Mouse (Mus musculus): Measurements from ENCODE around the gene Armh2.

The Armh2 gene

DNA sequence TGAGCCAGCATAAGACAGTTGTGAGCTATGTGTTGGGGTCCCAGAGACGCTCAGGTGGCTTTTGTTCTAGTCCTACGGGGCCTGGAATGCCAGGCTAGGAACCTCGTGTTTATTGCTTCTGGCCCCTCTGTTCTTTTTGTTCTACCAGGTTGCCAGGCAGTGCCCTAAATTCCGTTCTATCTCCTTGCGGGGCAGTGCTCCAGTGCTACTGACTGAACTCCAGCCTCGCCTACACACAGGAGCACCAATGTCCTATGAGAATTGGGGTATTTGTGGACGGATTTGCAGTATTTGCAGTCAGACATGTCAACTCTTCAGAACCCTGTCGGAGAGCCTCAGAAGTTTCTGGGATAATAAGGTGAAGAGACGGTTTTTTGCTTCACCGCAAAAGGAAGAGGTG is at the start of gene Armh2:
Gene Armh2 (plus strand): TSS at position 205 of the 400 bp plus-strand sequence.
- no peak for DNase-seq (ENCODE audit: low read depth)

DNA sequence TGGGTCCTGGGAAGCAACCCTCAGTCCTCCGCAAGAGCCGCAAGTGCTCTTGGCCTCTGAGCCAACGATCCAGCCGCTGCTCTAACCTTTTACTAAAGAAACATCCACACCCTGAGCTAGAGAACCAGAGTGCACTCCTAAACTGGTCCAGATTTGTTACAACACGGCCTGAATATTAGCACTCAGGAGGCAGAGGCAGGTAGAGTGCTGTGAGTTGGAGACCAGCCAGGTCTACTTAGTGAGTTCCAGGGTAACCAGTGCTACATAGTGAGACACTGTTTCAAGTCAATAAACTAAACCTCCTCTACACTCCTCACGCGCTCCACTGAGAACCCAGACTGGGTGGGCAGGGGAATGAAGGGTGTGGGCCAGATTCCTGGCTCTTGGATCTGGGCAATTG is 47.7 kb upstream of the Armh2 start:
- no peak for DNase-seq (ENCODE audit: low read depth)

DNA sequence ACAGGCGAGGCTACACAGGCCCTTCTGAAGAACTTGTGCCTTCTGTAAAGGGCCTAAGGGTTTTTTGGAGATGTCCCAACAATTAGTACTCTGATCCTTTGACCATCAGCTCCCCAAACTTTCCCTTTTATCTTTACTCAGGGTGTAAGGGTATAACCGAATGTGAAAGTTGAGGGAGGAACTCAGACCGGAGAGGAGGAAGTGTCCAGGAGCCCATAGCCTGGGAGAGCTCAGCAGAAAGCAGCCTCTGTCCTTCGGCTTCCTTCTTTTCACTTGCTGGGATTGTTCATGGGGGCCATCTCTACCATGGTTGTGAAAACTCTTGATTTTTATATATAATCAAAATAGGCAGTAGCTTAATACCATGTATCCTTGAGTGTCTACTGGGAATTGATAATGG is 42.3 kb upstream of the Armh2 start:
- no peak for DNase-seq (ENCODE audit: low read depth)

- DNase-seq (ENCODE audit: low read depth), result no peak
Measured at GRCm38 (mm10) chr13:24702128-24702527, 38.9 kb upstream of the Armh2 start.

DNA sequence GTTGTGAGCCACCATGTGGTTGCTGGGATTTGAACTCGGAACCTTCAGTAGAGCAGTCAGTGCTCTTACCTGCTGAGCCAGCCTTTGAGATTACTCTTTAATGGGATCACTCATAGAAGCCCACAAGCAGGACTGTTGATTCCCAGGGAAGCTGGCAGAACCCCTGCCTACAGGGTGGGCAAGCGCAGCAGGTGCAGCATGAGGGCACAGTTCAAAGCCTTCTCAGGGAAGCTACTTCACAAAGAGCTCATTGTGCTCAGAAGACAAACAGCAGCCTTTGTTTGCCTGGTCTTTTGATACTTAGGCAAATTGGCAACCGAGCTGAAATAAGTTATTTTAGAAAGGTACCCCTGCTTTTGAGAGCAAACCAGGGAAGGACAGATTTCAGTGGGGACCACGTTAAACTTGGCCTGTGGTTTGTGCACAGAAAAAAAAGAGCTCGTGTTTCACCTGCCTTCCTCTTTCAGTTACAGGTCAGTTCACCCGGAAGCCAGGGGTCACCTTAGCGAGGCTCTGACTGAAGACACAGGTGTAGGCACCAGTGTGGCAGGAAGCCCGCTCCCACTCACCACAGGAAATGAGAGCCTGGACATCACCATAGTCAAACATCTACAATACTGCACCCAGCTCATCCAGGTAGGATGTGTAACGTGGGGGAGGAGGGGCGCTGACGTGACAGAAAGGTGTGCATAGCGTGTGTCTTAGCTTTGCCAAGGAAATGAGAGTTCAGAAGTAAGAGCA is 31.2 kb upstream of the Armh2 start:
- DNase-seq (ENCODE audit: low read depth), result no peak

- no peak for DNase-seq (ENCODE audit: low read depth)
Measured at GRCm38 (mm10) chr13:24710968-24711367, 30.1 kb upstream of the Armh2 start.

DNA sequence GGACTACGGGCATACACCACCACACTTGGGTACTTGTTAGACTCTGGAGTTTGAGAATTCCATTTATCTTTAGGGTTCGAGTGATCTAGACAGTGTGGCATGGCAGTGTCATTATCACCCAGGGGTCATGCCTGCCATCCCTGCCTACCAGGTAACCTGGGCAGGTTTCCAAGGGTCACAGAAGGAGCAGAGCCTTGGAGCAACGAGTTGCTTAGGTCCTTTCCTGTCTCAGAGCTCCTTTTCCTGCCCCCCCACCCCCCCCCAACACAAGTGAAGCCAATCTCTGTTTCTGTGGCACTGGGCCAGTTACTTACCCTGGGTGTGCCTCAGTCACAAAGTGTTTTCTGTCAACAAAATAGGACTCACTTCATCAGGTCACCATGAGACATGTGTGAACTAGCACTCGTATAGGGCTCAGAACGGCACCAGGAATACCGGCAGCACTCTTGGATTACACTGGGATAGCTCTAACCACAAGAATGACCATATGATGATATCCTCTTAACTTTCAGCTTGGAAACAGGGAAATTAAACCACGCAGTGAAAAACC is 28.4 kb upstream of the Armh2 start:
- DNase-seq (ENCODE audit: low read depth), result no peak

GRCm38 (mm10) chr13:24713434-24714000 is 27.5 kb upstream of the Armh2 start:
- DNase-seq (ENCODE audit: low read depth), result peak; percentile 32

DNA sequence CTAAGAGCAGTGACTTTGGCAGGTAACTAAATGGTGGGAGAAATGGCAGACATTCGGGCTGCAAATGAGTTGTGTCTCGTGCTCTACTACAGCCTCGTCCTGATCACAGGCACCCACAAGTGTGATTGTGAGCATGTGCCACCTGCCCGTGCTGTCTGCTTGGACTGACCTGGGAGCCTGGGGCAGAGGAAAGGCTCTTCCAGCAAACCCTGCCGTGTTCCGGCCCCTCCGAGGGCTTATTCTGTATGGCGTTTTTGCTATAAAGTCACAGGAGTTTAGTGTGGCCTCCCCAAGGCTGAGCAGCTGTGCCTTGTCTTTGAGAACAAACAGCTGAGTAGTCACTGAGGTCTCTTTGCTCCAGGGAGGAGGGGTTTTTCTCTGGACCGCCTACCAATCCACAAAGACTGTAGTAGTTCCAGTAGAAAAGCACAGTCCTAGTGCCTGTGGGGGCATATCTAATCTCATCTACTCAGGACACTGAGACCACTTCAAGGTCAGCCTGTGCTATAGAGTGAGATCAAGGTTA is 26.6 kb upstream of the Armh2 start:
- DNase-seq (ENCODE audit: low read depth), result no peak

- no peak for DNase-seq (ENCODE audit: low read depth)
Measured at GRCm38 (mm10) chr13:24715601-24716000, 25.4 kb upstream of the Armh2 start.

DNA sequence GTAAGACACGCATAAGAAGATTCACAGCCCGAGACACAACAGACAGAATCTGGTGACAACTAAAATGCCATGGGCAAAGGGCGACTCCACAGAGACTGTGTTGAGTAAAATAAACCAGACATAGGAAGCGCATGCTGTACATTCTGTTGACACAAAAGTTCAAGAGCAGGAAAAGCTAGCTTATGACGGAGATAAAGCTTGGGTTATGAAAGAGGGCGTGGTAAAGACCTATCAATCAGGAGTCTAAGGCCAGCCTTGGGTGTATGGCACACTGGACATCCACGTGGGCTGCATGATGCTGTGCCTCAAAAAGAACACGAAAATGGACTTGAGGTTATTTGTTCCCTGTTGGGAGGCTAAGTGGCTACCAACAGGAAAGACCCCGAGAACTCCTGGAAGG is 24.6 kb upstream of the Armh2 start:
- DNase-seq (ENCODE audit: low read depth), result no peak

- DNase-seq (ENCODE audit: low read depth), result no peak
Measured at GRCm38 (mm10) chr13:24717677-24718076, 23.4 kb upstream of the Armh2 start.

DNA sequence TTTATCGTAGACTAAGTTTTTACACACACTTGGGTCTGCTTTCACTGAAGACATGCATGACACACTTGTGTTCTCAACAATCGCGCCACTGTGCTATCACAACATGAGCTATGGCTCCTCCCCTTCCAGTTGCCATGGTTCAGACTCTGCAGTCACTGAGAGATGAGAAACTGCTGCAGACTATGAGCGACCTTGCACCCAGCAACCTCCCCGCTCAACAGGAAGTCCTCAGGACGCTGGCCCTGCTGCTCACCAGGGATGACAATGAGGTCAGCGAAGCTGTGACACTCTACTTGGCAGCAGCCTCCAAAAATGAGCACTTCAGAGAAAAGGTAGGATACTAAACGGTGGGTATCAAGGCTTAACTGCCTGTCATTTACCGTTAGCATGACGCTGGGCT is 19.5 kb upstream of the Armh2 start:
- DNase-seq (ENCODE audit: low read depth), result no peak

DNA sequence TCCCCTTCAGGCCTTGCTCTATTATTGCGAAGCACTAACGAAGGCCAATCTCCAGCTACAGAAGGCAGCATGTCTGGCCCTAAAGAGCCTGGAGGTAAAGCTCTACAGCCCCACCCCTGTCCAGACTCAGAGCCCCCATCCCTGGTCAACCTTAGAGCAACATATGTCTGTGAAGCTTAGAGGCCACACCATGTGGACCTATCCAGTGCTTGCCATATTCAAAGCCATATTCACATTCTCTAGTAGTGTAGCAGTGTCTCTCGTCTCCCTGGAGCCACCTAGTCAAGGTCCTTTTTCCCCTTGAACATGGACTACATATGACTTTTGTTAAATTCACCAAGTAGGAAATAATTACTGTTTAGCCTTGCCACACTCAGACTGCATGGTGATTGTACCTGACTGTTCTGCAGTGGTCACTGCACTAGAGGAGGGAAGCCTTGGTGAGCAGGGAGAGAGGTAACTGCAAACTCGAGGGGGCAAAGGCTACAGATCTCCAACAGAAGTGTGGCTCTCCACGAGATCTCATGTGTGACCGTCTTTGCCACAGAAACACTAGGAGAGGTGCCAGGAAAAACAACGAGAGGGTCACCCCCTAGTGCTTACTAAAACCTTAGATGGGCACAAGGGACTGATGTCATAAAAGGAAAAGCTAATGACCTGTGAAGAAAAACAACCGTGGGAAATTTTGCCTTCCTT is 17.2 kb upstream of the Armh2 start:
- no peak for DNase-seq (ENCODE audit: low read depth)

GRCm38 (mm10) chr13:24724395-24724759 is 16.7 kb upstream of the Armh2 start:
- DNase-seq (ENCODE audit: low read depth), result no peak

DNA sequence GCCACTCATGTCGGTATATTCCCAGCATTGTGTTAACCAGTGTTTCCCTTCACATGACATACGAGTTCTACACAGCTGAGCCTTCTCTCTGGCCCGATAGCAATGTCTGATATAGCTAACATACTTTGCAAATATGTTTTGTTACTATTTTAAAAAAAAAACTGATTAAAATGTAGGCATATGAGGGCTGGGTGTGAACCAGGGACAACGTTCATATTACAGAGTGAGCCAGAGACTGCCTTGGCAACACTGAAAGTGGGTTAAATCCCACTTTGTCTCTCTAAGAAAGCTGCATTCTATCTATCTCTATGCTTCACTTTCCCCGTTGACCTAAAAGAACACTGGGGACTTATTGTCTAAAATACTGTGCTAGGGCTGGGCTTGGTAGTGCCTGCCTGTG is 11.9 kb upstream of the Armh2 start:
- no peak for DNase-seq (ENCODE audit: low read depth)

- no peak for DNase-seq (ENCODE audit: low read depth)
Measured at GRCm38 (mm10) chr13:24734502-24734901, 6.5 kb upstream of the Armh2 start.

GRCm38 (mm10) chr13:24735608-24736131 is 5.4 kb upstream of the Armh2 start:
- DNase-seq (ENCODE audit: low read depth), result no peak

GRCm38 (mm10) chr13:24747823-24748222 is 6.8 kb downstream of the Armh2 start:
- no peak for DNase-seq (ENCODE audit: low read depth)

DNA sequence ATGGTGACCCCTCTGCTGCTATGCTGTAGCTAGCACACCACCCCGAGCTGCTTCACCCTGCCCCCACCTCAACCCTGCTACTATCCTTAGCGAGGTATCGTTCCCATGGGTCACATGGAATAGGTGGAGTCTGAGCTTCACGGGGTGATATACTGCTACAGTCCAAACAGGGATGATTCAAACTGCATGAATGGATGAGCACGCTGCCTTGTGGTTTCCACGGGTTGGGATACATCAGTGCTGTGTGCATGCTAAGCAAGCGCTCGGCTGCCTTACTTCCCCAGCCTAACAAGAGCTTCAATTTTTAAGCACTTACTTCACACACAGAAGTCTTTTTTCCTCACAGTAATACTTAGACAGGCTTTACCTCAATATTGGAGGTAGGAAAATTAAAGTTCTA is 9.8 kb downstream of the Armh2 start:
- DNase-seq (ENCODE audit: low read depth), result no peak

GRCm38 (mm10) chr13:24751396-24751795 is 10.4 kb downstream of the Armh2 start:
- DNase-seq (ENCODE audit: low read depth), result no peak

DNA sequence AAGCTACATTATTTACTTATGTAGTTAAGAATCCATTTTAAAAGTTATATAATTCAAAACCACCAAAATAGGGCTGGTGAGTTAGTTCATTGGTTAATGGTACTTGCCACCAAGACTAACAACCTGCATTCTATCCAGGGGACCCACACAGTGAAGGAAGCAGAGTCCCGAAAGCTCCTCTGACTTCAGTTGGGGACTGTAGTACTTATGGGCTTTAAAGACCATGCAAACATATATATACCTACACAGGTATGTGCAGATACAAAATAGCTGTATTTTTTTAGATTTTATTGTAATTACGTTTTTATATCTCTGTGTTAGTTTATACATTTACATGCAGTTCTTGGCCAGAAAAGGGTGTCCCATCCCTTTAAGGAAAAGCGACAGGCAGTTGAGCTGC is 15.7 kb downstream of the Armh2 start:
- DNase-seq (ENCODE audit: low read depth), result no peak
